Mouse (Mus musculus) lung, embryonic 15.5 days (tissue): ENCODE results near the gene Pcgf2. TPM values are rescaled to one million over a fixed set of nuclear protein-coding genes. Genes with fewer than 3 reads are reported as not detected.
"Not testable (repeated sequence)": the region's sequence is repeated elsewhere in the genome, so short reads cannot be mapped to it uniquely, and the experiment has no call there.

Experiments used
- ATAC-seq: fragments of 200-750 bp; cut with Nextera tagmentation; 2 replicates; pipeline ENCODE4 v1.8.0; 2017; ENCODE audit warnings: moderate number of reproducible peaks, borderline replicate concordance; ENCODE audit not compliant: low FRiP score, low TSS enrichment; ENCODE audit errors: extremely low read depth
- H3K27ac ChIP-seq: fragments of 300-500 bp; sonication (generic); 2 replicates; pipeline ENCODE4 v1.5.1; 2015; ENCODE audit warnings: moderate library complexity, mild to moderate bottlenecking, inconsistent platforms
- H3K27me3 ChIP-seq: fragments of 300-500 bp; sonication (generic); 2 replicates; pipeline ENCODE4 v1.6.1; 2015; ENCODE audit warnings: inconsistent platforms
- H3K36me3 ChIP-seq: fragments of 300-500 bp; sonication (generic); 2 replicates; pipeline ENCODE4 v1.6.1; 2015; ENCODE audit warnings: inconsistent platforms
- H3K4me1 ChIP-seq: fragments of 300-500 bp; sonication (generic); 2 replicates; pipeline ENCODE4 v1.6.1; 2015; ENCODE audit warnings: inconsistent platforms
- H3K4me2 ChIP-seq: fragments of 300-500 bp; sonication (generic); 2 replicates; pipeline ENCODE4 v1.6.1; 2015; ENCODE audit warnings: inconsistent platforms, mild to moderate bottlenecking, moderate library complexity
- H3K4me3 ChIP-seq: fragments of 300-500 bp; sonication (generic); 2 replicates; pipeline ENCODE4 v1.5.1; 2015; ENCODE audit warnings: mild to moderate bottlenecking, inconsistent platforms
- H3K9ac ChIP-seq: fragments of 300-500 bp; sonication (generic); 2 replicates; pipeline ENCODE4 v1.6.1; 2015; ENCODE audit warnings: inconsistent platforms
- H3K9me3 ChIP-seq: fragments of 300-500 bp; sonication (generic); 2 replicates; pipeline ENCODE4 v1.6.1; 2016; ENCODE audit warnings: inconsistent platforms
- WGBS: fragments of 180-500 bp; shearing (Covaris S2); methylation state at CpG from one replicate; pipeline ENCODE4 v1.1.7; 2015; 5-methylcytosine and 5-hydroxymethylcytosine counted together
- polyA plus RNA-seq: library from polyadenylated mRNA; unstranded; fragments of >200 nt; fragmentation: Nextera tagmentation; extraction: Ambion mirVana; gene quantifications from 2 replicates; pipeline ENCODE4 v1.2.1, GENCODE M21; 2015

Pcgf2 gene
- polyA plus RNA-seq, 1 experiment from 2014 or later: 13.2 TPM

- Histone ChIP-seq H3K9ac (no peak overlapping the region), H3K27me3 (no peaks in the 10 kb centered on the region), H3K4me3 (no peak overlapping the region), H3K36me3 (peaks cover 54% of the 10 kb centered on the region), H3K4me2 (no peak overlapping the region), H3K27ac (no peak overlapping the region), H3K4me1 (0 out of 2 replicates have a peak, but pooled peaks cover 3% of the 10 kb centered on the region), H3K9me3 (no peaks in the 10 kb centered on the region)
- no peak for ATAC-seq
- 85% methylated on average over 8 of the region's 8 CpGs for WGBS
Measured at GRCm38 (mm10) chr11:97716021-97716420, 15.7 kb upstream of the Pcgf2 start.

- 74% methylated on average over 14 of the region's 14 CpGs for WGBS
- Histone ChIP-seq H3K4me3 (no peak overlapping the region), H3K27ac (0 out of 2 replicates have a peak overlapping the region, but pooled peaks have one; percentile 11), H3K9ac (no peak overlapping the region), H3K4me1 (0 out of 2 replicates have a peak, but pooled peaks cover 3% of the 10 kb centered on the region), H3K36me3 (peaks cover 45% of the 10 kb centered on the region), H3K27me3 (no peaks in the 10 kb centered on the region), H3K9me3 (no peaks in the 10 kb centered on the region), H3K4me2 (no peak overlapping the region)
- no peak for ATAC-seq
Measured at GRCm38 (mm10) chr11:97714784-97715760, 14.8 kb upstream of the Pcgf2 start.

- H3K9ac ChIP-seq: no peak overlapping the region
- WGBS: 90% methylated on average over 3 of the region's 3 CpGs
- no peak overlapping the region for H3K4me2 ChIP-seq
- H3K27ac ChIP-seq: no peak overlapping the region
- H3K4me3 ChIP-seq: no peak overlapping the region
- H3K36me3 ChIP-seq: peaks cover 38% of the 10 kb centered on the region
- no peak for ATAC-seq
- 0 out of 2 replicates have a peak, but pooled peaks cover 3% of the 10 kb centered on the region for H3K4me1 ChIP-seq
- no peaks in the 10 kb centered on the region for H3K27me3 ChIP-seq
- H3K9me3 ChIP-seq: no peaks in the 10 kb centered on the region
Measured at GRCm38 (mm10) chr11:97714356-97714755, 14.1 kb upstream of the Pcgf2 start.

- Histone ChIP-seq H3K9me3 (no peaks in the 10 kb centered on the region), H3K4me1 (0 out of 2 replicates have a peak, but pooled peaks cover 3% of the 10 kb centered on the region), H3K9ac (no peak overlapping the region), H3K36me3 (peaks cover 42% of the 10 kb centered on the region), H3K27ac (no peak overlapping the region), H3K4me2 (no peak overlapping the region), H3K27me3 (no peaks in the 10 kb centered on the region), H3K4me3 (no peak overlapping the region)
- no peak for ATAC-seq
- WGBS: 79% methylated on average over 8 of the region's 8 CpGs
Measured at GRCm38 (mm10) chr11:97713896-97714295, 13.6 kb upstream of the Pcgf2 start.

GRCm38 (mm10) chr11:97712286-97712685, 12.0 kb upstream of the Pcgf2 start:
- Histone ChIP-seq H3K4me2 (no peak overlapping the region), H3K4me3 (no peak overlapping the region), H3K4me1 (0 out of 2 replicates have a peak, but pooled peaks cover 3% of the 10 kb centered on the region), H3K36me3 (peaks cover 55% of the 10 kb centered on the region), H3K27me3 (no peaks in the 10 kb centered on the region), H3K27ac (no peak overlapping the region), H3K9me3 (no peaks in the 10 kb centered on the region), H3K9ac (no peak overlapping the region)
- 85% methylated on average over 15 of the region's 15 CpGs for WGBS
- ATAC-seq: no peak

GRCm38 (mm10) chr11:97711200-97711900, 11.1 kb upstream of the Pcgf2 start:
- H3K27me3 ChIP-seq: no peaks in the 10 kb centered on the region
- H3K9ac ChIP-seq: no peak overlapping the region
- 0 out of 2 replicates have a peak, but pooled peaks cover 3% of the 10 kb centered on the region for H3K4me1 ChIP-seq
- WGBS: 77% methylated on average over 13 of the region's 13 CpGs
- no peak overlapping the region for H3K27ac ChIP-seq
- no peak for ATAC-seq
- no peak overlapping the region for H3K4me2 ChIP-seq
- H3K36me3 ChIP-seq: peaks cover 60% of the 10 kb centered on the region
- H3K4me3 ChIP-seq: no peak overlapping the region
- no peaks in the 10 kb centered on the region for H3K9me3 ChIP-seq

GRCm38 (mm10) chr11:97710067-97710466, 9.8 kb upstream of the Pcgf2 start:
- ATAC-seq, H3K9ac ChIP-seq, H3K4me3 ChIP-seq, H3K9me3 ChIP-seq, H3K4me2 ChIP-seq, H3K4me1 ChIP-seq, H3K27me3 ChIP-seq, H3K27ac ChIP-seq: not testable (repeated sequence)
- WGBS: 76% methylated on average over 2 of the region's 2 CpGs
- H3K36me3 ChIP-seq: peaks cover 70% of the 10 kb centered on the region

GRCm38 (mm10) chr11:97703039-97703826, 2.9 kb upstream of the Pcgf2 start, which contains the start of gene Psmb3:
Psmb3 (plus strand) TSS chr11:97703399.
- H3K4me2 ChIP-seq: peak within 1 kb of the TSS; percentile 95
- peaks cover 25% of the 10 kb centered on the region for H3K4me1 ChIP-seq
- H3K27me3 ChIP-seq: no peaks in the 10 kb centered on the region
- WGBS: under 1% methylated on average over 35 of the region's 35 CpGs
- no peaks in the 10 kb centered on the region for H3K9me3 ChIP-seq
- H3K27ac ChIP-seq: peak within 1 kb of the TSS; percentile 88
- peak within 1 kb of the TSS; percentile 73 for H3K9ac ChIP-seq
- H3K36me3 ChIP-seq: peaks cover 34% of the 10 kb centered on the region
- peak within 1 kb of the TSS; percentile 69 for H3K4me3 ChIP-seq
- peak; percentile 88 for ATAC-seq

- under 1% methylated on average over 24 of the region's 24 CpGs for WGBS
- peak overlapping the region; percentile 61 for H3K9ac ChIP-seq
- H3K4me3 ChIP-seq: peak overlapping the region; percentile 69
- H3K4me1 ChIP-seq: peaks cover 33% of the 10 kb centered on the region
- peaks cover 25% of the 10 kb centered on the region for H3K36me3 ChIP-seq
- H3K27ac ChIP-seq: peak overlapping the region; percentile 88
- no peaks in the 10 kb centered on the region for H3K27me3 ChIP-seq
- peak; percentile 1; the same call in 1 of the 2 replicates for ATAC-seq
- H3K9me3 ChIP-seq: no peaks in the 10 kb centered on the region
- peak overlapping the region; percentile 95 for H3K4me2 ChIP-seq
Measured at GRCm38 (mm10) chr11:97702393-97702745, 2.1 kb upstream of the Pcgf2 start.

GRCm38 (mm10) chr11:97701581-97702392, 1.5 kb upstream of the Pcgf2 start:
- H3K4me1 ChIP-seq: peaks cover 38% of the 10 kb centered on the region
- peak overlapping the region; percentile 90 for H3K4me3 ChIP-seq
- peaks cover 19% of the 10 kb centered on the region for H3K36me3 ChIP-seq
- H3K9me3 ChIP-seq: no peaks in the 10 kb centered on the region
- H3K9ac ChIP-seq: peak overlapping the region; percentile 11; the same call in 1 of the 2 replicates
- peak overlapping the region; percentile 95 for H3K4me2 ChIP-seq
- 45% methylated on average over 15 of the region's 15 CpGs for WGBS
- no peaks in the 10 kb centered on the region for H3K27me3 ChIP-seq
- peak overlapping the region; percentile 88 for H3K27ac ChIP-seq
- no peak for ATAC-seq
